Mouse (Mus musculus) E14TG2a.4 (cell line): ENCODE results near the gene Krt12.

Source experiments
- H3K27me3 ChIP-seq: 2 replicates; pipeline ENCODE4 v1.6.1; 2014; ENCODE audit warnings: low read length, control low read depth; ENCODE audit not compliant: insufficient read depth
- H3K36me3 ChIP-seq: 2 replicates; pipeline ENCODE4 v1.6.1; 2014; ENCODE audit warnings: low read length, control low read depth; ENCODE audit not compliant: insufficient read depth
- H3K4me1 ChIP-seq: replicated peaks from 2 replicates; pipeline ENCODE4 v1.6.1; 2014; ENCODE audit warnings: low read depth, low read length, control low read depth
- H3K4me3 ChIP-seq: replicated peaks from 2 replicates; pipeline ENCODE4 v1.5.1; 2014; ENCODE audit warnings: mild to moderate bottlenecking, low read length
- H3K9me3 ChIP-seq: 2 replicates; pipeline ENCODE4 v1.6.1; 2014; ENCODE audit warnings: low read length, control low read depth
- CTCF ChIP-seq: conservative IDR thresholded peaks from 2 replicates; pipeline ENCODE4 v1.5.1; 2014; ENCODE audit warnings: low read length
- NANOG ChIP-seq: IDR thresholded peaks from 2 replicates; pipeline ENCODE4 v1.6.1; 2014; ENCODE audit warnings: borderline replicate concordance, low read length, mixed read lengths
- POU5F1 ChIP-seq: IDR thresholded peaks from 2 replicates; pipeline ENCODE4 v1.6.1; 2014; ENCODE audit warnings: low read length, borderline replicate concordance

The Krt12 gene

DNA sequence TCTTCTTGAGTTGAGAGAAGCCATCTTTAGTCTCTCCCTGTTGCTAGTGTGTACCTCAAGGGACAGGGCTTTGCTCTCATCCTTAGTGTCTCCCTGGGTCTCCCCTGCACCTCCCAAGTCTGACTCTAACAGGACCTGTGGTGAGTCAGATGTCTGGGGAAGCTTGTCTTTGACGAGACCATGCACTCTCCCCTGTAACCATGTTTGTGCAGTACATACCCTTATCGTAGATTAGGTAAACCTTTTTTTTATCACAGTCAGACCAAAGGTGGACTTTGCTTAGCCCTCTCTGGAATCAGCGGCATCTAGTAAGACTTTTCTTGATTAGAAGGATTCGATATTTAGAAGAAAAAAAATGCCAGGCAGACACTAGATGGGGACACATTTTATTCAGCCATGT, 32.0 kb upstream of the Krt12 start:
- Histone ChIP-seq H3K4me1 (peaks cover 15% of the 10 kb centered on the region), H3K36me3 (no peaks in the 10 kb centered on the region), H3K4me3 (no peak overlapping the region), H3K27me3 (no peaks in the 10 kb centered on the region), H3K9me3 (no peaks in the 10 kb centered on the region)
- TF ChIP-seq POU5F1 (no peak), NANOG (no peak), CTCF (no peak)

DNA sequence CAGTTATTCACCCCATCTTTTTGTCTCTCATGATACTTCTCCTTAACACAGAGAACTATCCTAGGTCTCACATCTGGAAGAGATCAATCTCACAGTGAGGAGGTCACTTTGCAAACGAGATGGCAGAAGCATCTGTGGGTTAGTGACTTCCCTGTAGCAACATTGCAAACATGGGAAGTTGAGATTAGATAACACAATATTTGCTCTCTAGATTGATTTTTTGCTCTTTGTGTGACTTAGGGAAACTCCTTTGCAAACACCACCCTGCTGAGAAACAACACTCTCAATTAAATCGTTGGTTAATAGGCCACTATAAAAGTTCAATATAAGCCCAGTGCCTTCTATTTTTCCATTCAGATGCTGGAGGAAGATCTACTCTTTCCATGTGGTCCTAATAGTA, 26.7 kb upstream of the Krt12 start:
- no peaks in the 10 kb centered on the region for H3K4me1 ChIP-seq
- no peaks in the 10 kb centered on the region for H3K9me3 ChIP-seq
- H3K4me3 ChIP-seq, result no peak overlapping the region
- no peak for TF ChIP-seq NANOG
- H3K27me3 ChIP-seq, result peaks cover 2% of the 10 kb centered on the region; the same call in 1 of the 2 replicates
- no peaks in the 10 kb centered on the region for H3K36me3 ChIP-seq

DNA sequence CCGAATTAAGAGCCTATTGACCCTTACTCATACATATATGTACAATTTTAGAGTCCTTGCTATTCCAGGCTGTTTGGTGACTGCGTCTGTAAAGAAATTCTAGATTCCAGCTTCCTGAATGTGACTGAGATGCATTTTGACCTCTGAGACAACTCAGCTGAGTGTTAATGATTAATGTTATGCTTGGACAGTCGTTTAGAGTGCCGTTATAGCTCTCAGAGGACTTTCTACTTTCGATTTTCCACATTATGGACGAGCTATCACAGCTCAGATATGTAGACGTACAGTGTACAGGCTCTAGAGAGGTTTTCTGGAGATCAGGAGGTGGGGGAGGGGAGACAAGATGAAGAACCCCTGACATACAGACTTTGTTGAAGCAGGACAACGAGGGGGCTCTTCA, 19.2 kb upstream of the Krt12 start:
- no peaks in the 10 kb centered on the region for H3K27me3 ChIP-seq
- H3K9me3 ChIP-seq, result no peaks in the 10 kb centered on the region
- H3K4me3 ChIP-seq, result no peak overlapping the region
- no peaks in the 10 kb centered on the region for H3K36me3 ChIP-seq
- peaks cover 18% of the 10 kb centered on the region for H3K4me1 ChIP-seq
- TF ChIP-seq NANOG, result no peak
- TF ChIP-seq POU5F1, result no peak
- TF ChIP-seq CTCF, result no peak

DNA sequence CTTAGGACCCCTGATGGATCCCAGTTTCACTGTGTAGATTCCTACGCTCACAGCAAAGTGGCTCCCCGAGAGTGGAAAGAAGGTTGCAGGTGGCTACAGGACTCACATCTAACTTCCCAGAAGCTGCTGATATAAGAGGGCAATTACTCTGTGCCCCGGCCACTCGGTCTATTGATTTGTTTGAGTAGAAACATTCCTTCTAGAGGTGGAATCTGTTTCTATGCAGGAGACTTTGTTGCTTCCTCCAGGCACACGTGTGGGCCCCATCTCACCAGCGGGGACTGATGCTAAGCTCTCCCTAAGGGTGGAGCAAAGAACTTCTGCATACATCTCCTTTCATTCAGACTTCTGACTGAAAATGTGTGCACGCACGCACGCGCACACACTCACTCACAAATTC, 17.4 kb upstream of the Krt12 start:
- Histone ChIP-seq H3K36me3 (no peaks in the 10 kb centered on the region), H3K27me3 (no peaks in the 10 kb centered on the region), H3K4me3 (no peak overlapping the region), H3K9me3 (no peaks in the 10 kb centered on the region), H3K4me1 (peaks cover 18% of the 10 kb centered on the region)
- TF ChIP-seq CTCF, result no peak
- TF ChIP-seq POU5F1, result no peak
- TF ChIP-seq NANOG, result no peak

DNA sequence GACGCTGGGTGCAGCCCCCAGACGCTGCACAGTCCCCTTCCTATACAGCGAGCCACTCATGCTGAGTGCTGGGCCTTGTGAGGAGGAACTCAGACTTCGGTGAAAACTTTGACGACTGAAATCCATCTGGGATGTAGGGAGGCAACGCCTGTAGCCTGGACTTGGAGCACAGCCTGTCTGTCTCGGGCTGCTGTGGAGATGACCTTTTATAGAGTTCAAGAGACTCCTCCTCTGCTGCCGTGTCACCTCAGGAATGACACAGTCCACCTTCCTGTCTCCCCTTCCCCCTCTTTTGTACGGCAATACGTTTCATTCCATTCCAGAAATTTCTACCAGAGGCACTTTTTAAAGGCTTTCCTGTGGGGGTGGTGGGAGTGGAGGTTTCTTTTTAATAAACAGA, 15.9 kb upstream of the Krt12 start, which contains the start of gene Krt20:
Krt20 (minus strand) TSS at position 179 of the 400 bp plus-strand sequence.
- Histone ChIP-seq H3K27me3 (no peaks in the 10 kb centered on the region), H3K4me3 (no peak within 1 kb of the TSS), H3K36me3 (no peaks in the 10 kb centered on the region), H3K9me3 (no peaks in the 10 kb centered on the region), H3K4me1 (peaks cover 12% of the 10 kb centered on the region)
- TF ChIP-seq CTCF (no peak), NANOG (no peak), POU5F1 (no peak)

DNA sequence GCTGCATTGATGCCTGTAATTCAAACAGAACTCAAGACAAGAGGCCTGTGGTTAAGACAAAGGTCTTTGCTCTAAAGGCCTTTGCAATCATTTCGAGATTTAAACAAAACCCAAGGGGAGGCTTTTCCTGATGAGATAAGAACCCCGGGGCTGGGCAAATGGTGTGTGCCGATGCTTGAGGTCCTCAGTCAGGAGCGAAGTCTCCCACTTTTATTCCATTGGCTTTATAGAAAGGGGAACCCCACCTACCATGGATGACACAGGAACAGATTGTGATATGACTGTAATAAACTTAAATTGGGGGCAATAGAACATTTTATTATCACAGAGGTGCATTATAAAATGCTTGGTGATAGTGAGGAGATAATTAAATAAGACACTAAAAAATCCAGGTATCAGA, 14.6 kb upstream of the Krt12 start:
- H3K36me3 ChIP-seq, result no peaks in the 10 kb centered on the region

DNA sequence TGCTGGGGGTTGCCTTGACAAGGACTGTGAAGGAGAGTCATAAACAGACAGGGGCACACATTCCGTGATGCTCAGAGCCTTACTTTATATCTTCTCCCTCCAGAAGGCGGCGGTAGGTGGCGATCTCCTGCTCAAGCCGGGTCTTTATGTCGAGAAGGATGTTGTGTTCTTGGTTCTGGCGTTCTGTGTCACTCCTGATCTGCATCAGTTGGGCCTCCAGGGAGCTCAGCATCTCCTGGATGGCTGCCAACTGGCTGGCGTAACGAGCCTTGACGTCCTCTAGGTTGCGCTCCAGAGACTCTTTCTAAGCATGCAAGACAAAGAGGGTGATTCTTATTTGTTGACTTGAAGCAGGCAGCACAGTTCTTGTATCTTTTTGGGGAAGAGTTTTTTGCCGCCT, 8.6 kb upstream of the Krt12 start:
- Histone ChIP-seq H3K4me1 (peaks cover 15% of the 10 kb centered on the region), H3K27me3 (no peaks in the 10 kb centered on the region; the same call in 1 of the 2 replicates), H3K36me3 (no peaks in the 10 kb centered on the region), H3K4me3 (no peak overlapping the region), H3K9me3 (no peaks in the 10 kb centered on the region)
- TF ChIP-seq CTCF (peak; percentile 18), POU5F1 (no peak), NANOG (no peak)

More for the DNA sequence above, 14.6 kb upstream of the Krt12 start:
- Histone ChIP-seq H3K4me1 (peaks cover 12% of the 10 kb centered on the region), H3K4me3 (no peak overlapping the region), H3K27me3 (no peaks in the 10 kb centered on the region; the same call in 1 of the 2 replicates), H3K9me3 (no peaks in the 10 kb centered on the region)
- TF ChIP-seq CTCF, result no peak
- TF ChIP-seq NANOG, result no peak
- TF ChIP-seq POU5F1, result no peak

DNA sequence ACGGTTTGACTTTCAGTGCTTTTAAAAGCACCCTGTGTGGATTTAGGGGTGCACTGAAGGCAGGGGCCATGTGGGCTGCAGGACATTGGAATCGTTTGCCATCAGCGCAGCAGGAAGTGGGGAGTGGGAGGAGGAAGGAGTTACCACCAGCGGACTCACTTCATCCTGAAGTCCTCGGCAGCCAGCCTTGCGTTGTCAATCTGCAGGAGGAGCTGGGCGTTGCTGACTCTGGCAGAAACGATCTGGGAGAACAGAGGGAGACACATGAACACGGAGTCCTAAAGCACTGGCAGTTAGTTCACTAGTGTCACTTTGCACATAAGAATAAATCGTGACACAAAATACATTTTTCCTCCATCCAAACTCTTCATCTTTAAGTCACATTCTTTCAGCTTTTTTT, 1.5 kb downstream of the Krt12 start:
- Histone ChIP-seq H3K36me3 (no peaks in the 10 kb centered on the region), H3K27me3 (no peaks in the 10 kb centered on the region; the same call in 1 of the 2 replicates), H3K4me3 (no peak overlapping the region), H3K4me1 (peaks cover 13% of the 10 kb centered on the region), H3K9me3 (no peaks in the 10 kb centered on the region)
- no peak for TF ChIP-seq POU5F1
- TF ChIP-seq NANOG, result no peak
- TF ChIP-seq CTCF, result no peak

DNA sequence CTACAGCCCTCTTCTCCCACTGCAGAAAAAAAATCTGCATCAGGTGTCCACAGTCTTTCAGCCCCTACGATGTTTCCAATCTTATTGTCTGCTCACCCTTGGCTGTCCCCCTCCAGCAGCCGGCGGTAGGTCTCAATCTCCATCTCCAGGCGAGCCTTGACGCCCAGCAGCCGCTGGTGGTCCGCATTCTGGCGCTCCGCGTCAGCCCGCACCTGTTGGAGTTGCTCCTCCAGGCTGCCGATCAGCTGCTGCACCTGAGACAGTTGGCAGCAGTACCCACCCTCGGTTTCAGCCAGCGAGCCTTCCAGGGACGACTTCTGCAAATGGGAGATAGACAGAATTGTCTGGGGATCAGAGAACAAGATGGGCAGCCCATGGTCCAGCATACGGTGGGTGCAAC, 4.2 kb downstream of the Krt12 start:
- Histone ChIP-seq H3K4me3 (no peak overlapping the region), H3K27me3 (no peaks in the 10 kb centered on the region; the same call in 1 of the 2 replicates), H3K4me1 (peaks cover 13% of the 10 kb centered on the region), H3K36me3 (no peaks in the 10 kb centered on the region), H3K9me3 (no peaks in the 10 kb centered on the region)
- TF ChIP-seq POU5F1 (no peak), NANOG (no peak), CTCF (no peak)
